In the genomic region with DNA sequence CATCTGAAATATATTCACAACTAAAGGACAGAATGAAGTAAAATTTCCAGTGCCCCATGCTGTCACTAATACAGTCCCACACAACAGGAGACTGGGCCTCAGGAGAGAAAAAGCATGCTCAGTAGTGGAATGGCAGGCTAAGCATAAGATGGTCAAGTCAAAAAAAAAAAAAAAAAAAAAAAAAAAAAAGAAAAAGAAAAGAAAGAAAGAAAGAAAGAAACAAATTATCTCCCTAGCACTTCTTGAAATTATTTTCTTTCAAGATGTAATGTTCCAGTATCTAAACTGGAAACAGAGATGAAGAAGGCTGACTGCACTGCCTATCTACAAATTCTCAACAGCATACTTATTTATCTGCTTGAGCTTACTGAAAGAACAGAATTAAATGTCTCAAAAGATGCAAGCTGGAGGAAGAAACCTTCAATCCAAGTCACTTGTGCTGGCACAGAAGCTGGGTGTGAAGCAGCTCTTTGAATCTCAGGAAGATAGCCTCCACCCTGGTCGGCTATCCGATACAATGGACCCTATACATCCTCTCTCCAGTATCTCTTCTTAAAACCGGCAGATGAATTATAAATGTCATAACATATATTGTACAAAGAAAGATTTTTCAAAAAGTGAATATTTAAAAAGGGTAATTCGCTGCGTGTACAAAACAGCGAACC, we compare ENCODE assay signal across 8 mouse cellular contexts. TPM values are rescaled to one million over a fixed set of nuclear protein-coding genes. Genes with fewer than 3 reads are reported as not detected.
DNase-seq lines count a peak whose midpoint lies in the region; ATAC-seq and TF ChIP-seq lines count a peak whose summit lies in the region.

No protein-coding gene starts in this region.

- TF ChIP-seq CTCF in lung, embryonic 14.5 days (IDR thresholded peaks at IDR 0.05; ENCODE audit: low read depth), result no peak

- peak overlapping the region; percentile 87 for H3K9ac ChIP-seq in lung, embryonic 14.5 days
- H3K9ac ChIP-seq in embryonic facial prominence, embryonic 14.5 days (ENCODE audit: low read depth, low read length), result no peak overlapping the region
- H3K9ac ChIP-seq in neural tube, embryonic 15.5 days (replicated peaks), result peak overlapping the region; percentile 37; the same call in 1 of the 2 replicates

- H3K9me3 ChIP-seq in lung, embryonic 14.5 days (ENCODE audit: low read depth, low read length), result no peaks in the 10 kb centered on the region
- no peaks in the 10 kb centered on the region for H3K9me3 ChIP-seq in embryonic facial prominence, embryonic 14.5 days (ENCODE audit: control insufficient read depth, low read length)
- no peaks in the 10 kb centered on the region for H3K9me3 ChIP-seq in limb, embryonic 10.5 days (replicated peaks)
- H3K9me3 ChIP-seq in neural tube, embryonic 15.5 days (replicated peaks), result no peaks in the 10 kb centered on the region

- H3K4me3 ChIP-seq in lung, embryonic 14.5 days (ENCODE audit: low read depth, low read length), result peak overlapping the region; percentile 85
- H3K4me3 ChIP-seq in embryonic facial prominence, embryonic 14.5 days (ENCODE audit: low read depth, low read length), result peak overlapping the region; percentile 86
- peak overlapping the region; percentile 81 for H3K4me3 ChIP-seq in limb, embryonic 10.5 days
- peak overlapping the region; percentile 80 for H3K4me3 ChIP-seq in neural tube, embryonic 15.5 days (replicated peaks)

- no peak for ATAC-seq in lung, embryonic 14.5 days (ENCODE audit: insufficient read depth)
- ATAC-seq in embryonic facial prominence, embryonic 14.5 days (ENCODE audit: low read depth), result no peak
- ATAC-seq in neural tube, embryonic 15.5 days (ENCODE audit: low FRiP score), result no peak

- H3K4me2 ChIP-seq in lung, embryonic 14.5 days, result peak overlapping the region; percentile 74
- H3K4me2 ChIP-seq in embryonic facial prominence, embryonic 14.5 days (ENCODE audit: low read depth, low read length), result peak overlapping the region; percentile 86
- H3K4me2 ChIP-seq in neural tube, embryonic 15.5 days, result peak overlapping the region; percentile 86

- DNase-seq in lung, embryonic 14.5 days, result peak; percentile 19
- DNase-seq in lung, postnatal 25 days (ENCODE audit: low spot score), result no peak
- DNase-seq in embryonic facial prominence, embryonic 14.5 days (ENCODE audit: low spot score), result no peak
- DNase-seq in limb, embryonic 10.5 days (ENCODE audit: low spot score), result no peak
- DNase-seq in frontal cortex, postnatal 10 days (ENCODE audit: low spot score in 2 of 2), result no peak
- no peak for DNase-seq in B cell, adult 2 months
- no peak for DNase-seq in right cerebral cortex, adult 18-20 months

- H3K27me3 ChIP-seq in lung, embryonic 14.5 days (ENCODE audit: insufficient read depth, low read length), result no peaks in the 10 kb centered on the region
- no peaks in the 10 kb centered on the region for H3K27me3 ChIP-seq in embryonic facial prominence, embryonic 14.5 days (replicated peaks; ENCODE audit: control insufficient read depth, insufficient read depth, low read length)
- 0 out of 2 replicates have a peak, but pooled peaks cover 4% of the 10 kb centered on the region for H3K27me3 ChIP-seq in limb, embryonic 10.5 days (ENCODE audit: low read depth, poor library complexity, severe bottlenecking)
- no peaks in the 10 kb centered on the region for H3K27me3 ChIP-seq in neural tube, embryonic 15.5 days (replicated peaks)

- no peak overlapping the region for H3K27ac ChIP-seq in lung, embryonic 14.5 days (ENCODE audit: low read depth)
- no peak overlapping the region for H3K27ac ChIP-seq in embryonic facial prominence, embryonic 14.5 days (replicated peaks; ENCODE audit: low read depth, low read length)
- no peak overlapping the region for H3K27ac ChIP-seq in limb, embryonic 10.5 days
- H3K27ac ChIP-seq in neural tube, embryonic 15.5 days (replicated peaks), result no peak overlapping the region

- no peaks in the 10 kb centered on the region for H3K36me3 ChIP-seq in lung, embryonic 14.5 days (ENCODE audit: insufficient read depth)
- H3K36me3 ChIP-seq in embryonic facial prominence, embryonic 14.5 days (ENCODE audit: control insufficient read depth, insufficient read depth, low read length), result no peaks in the 10 kb centered on the region
- no peaks in the 10 kb centered on the region for H3K36me3 ChIP-seq in limb, embryonic 10.5 days
- H3K36me3 ChIP-seq in neural tube, embryonic 15.5 days, result no peaks in the 10 kb centered on the region

- H3K4me1 ChIP-seq in lung, embryonic 14.5 days (ENCODE audit: insufficient read depth), result no peaks in the 10 kb centered on the region; the same call in 1 of the 2 replicates
- H3K4me1 ChIP-seq in embryonic facial prominence, embryonic 14.5 days (ENCODE audit: control insufficient read depth, insufficient read depth, low read length), result no peaks in the 10 kb centered on the region
- H3K4me1 ChIP-seq in limb, embryonic 10.5 days, result peaks cover 9% of the 10 kb centered on the region
- H3K4me1 ChIP-seq in neural tube, embryonic 15.5 days, result peaks cover 6% of the 10 kb centered on the region

- WGBS in lung, embryonic 14.5 days, result 12% methylated on average over 6 of the region's 6 CpGs
- 13% methylated on average over 6 of the region's 6 CpGs for WGBS in embryonic facial prominence, embryonic 14.5 days
- 21% methylated on average over 6 of the region's 6 CpGs for WGBS in limb, embryonic 10.5 days
- 15% methylated on average over 6 of the region's 6 CpGs for WGBS in neural tube, embryonic 15.5 days

RNA-seq across cellular contexts. Expression of gene Nab1, which starts 1.6 kb away (rescaled TPM):
- 24.0 and 25.7 TPM in 2 replicates for polyA plus RNA-seq in lung, embryonic 14.5 days (2014; fragmentation: Nextera tagmentation; extraction: Ambion mirVana)
- 19.6 and 21.1 TPM in 2 replicates for polyA plus RNA-seq in embryonic facial prominence, embryonic 14.5 days (2014; fragmentation: Nextera tagmentation; extraction: Ambion mirVana)
- 6.1 and 6.7 TPM in 2 replicates for polyA plus RNA-seq in limb, embryonic 10.5 days (2016; fragmentation: Nextera tagmentation; extraction: Ambion mirVana)
- 9.3 and 10.2 TPM in 2 replicates for polyA plus RNA-seq in neural tube, embryonic 15.5 days (2015; fragmentation: Nextera tagmentation; extraction: Ambion mirVana)
